Mouse (Mus musculus): ENCODE results near the gene Tmem63c. TPM values are rescaled to one million over a fixed set of nuclear protein-coding genes. Genes with fewer than 3 reads are reported as not detected.

Tmem63c gene
- polyA plus RNA-seq, 1 experiment from 2014 or later: 0.05 TPM

- WGBS: 63% methylated on average over 5 of the region's 5 CpGs
- Histone ChIP-seq H3K27ac (no peak overlapping the region), H3K9ac (no peak overlapping the region), H3K36me3 (no peaks in the 10 kb centered on the region), H3K4me2 (no peak overlapping the region), H3K4me1 (replicated peaks) (peaks cover 15% of the 10 kb centered on the region), H3K9me3 (replicated peaks) (no peaks in the 10 kb centered on the region), H3K27me3 (peaks cover 42% of the 10 kb centered on the region), H3K4me3 (no peak overlapping the region)
- ATAC-seq (replicated peaks; ENCODE audit: insufficient number of reproducible peaks, insufficient read depth, low FRiP score, low read depth): no peak
Measured at GRCm38 (mm10) chr12:87029251-87029976, 8.3 kb downstream of the Tmem63c start.

GRCm38 (mm10) chr12:87031163-87031763 is 10.1 kb downstream of the Tmem63c start:
- Histone ChIP-seq H3K4me1 (replicated peaks) (peaks cover 13% of the 10 kb centered on the region), H3K27me3 (peaks cover 29% of the 10 kb centered on the region), H3K9me3 (replicated peaks) (no peaks in the 10 kb centered on the region), H3K27ac (peak overlapping the region; percentile 31; the same call in 1 of the 2 replicates), H3K4me2 (no peak overlapping the region), H3K4me3 (no peak overlapping the region), H3K36me3 (no peaks in the 10 kb centered on the region), H3K9ac (no peak overlapping the region)
- 42% methylated on average over 5 of the region's 5 CpGs for WGBS
- no peak; the same call in 1 of the 2 replicates for ATAC-seq (replicated peaks; ENCODE audit: insufficient number of reproducible peaks, insufficient read depth, low FRiP score, low read depth)

- H3K36me3 ChIP-seq: no peaks in the 10 kb centered on the region
- H3K4me2 ChIP-seq: no peak overlapping the region
- peaks cover under 1% of the 10 kb centered on the region; the same call in 1 of the 2 replicates for H3K4me1 ChIP-seq (replicated peaks)
- no peak overlapping the region for H3K9ac ChIP-seq
- no peak overlapping the region for H3K4me3 ChIP-seq
- WGBS: 86% methylated on average over 7 of the region's 7 CpGs
- no peaks in the 10 kb centered on the region for H3K9me3 ChIP-seq (replicated peaks)
- no peak for ATAC-seq (replicated peaks; ENCODE audit: insufficient number of reproducible peaks, insufficient read depth, low FRiP score, low read depth)
- no peak overlapping the region for H3K27ac ChIP-seq
- no peaks in the 10 kb centered on the region; the same call in 1 of the 2 replicates for H3K27me3 ChIP-seq
Measured at GRCm38 (mm10) chr12:87036631-87037030, 15.5 kb downstream of the Tmem63c start.

GRCm38 (mm10) chr12:87040166-87040565 is 19.0 kb downstream of the Tmem63c start:
- Histone ChIP-seq H3K36me3 (no peaks in the 10 kb centered on the region), H3K4me3 (no peak overlapping the region), H3K9me3 (replicated peaks) (no peaks in the 10 kb centered on the region), H3K4me2 (no peak overlapping the region), H3K9ac (no peak overlapping the region), H3K27me3 (no peaks in the 10 kb centered on the region; the same call in 1 of the 2 replicates), H3K27ac (no peak overlapping the region), H3K4me1 (replicated peaks) (no peaks in the 10 kb centered on the region)
- ATAC-seq (replicated peaks; ENCODE audit: insufficient number of reproducible peaks, insufficient read depth, low FRiP score, low read depth): no peak
- 65% methylated on average over 4 of the region's 4 CpGs for WGBS

- Histone ChIP-seq H3K9ac (no peak overlapping the region), H3K4me2 (no peak overlapping the region), H3K4me3 (no peak overlapping the region), H3K36me3 (no peaks in the 10 kb centered on the region), H3K27me3 (no peaks in the 10 kb centered on the region; the same call in 1 of the 2 replicates), H3K27ac (no peak overlapping the region), H3K4me1 (replicated peaks) (no peaks in the 10 kb centered on the region), H3K9me3 (replicated peaks) (no peaks in the 10 kb centered on the region)
- 78% methylated on average over 7 of the region's 7 CpGs for WGBS
- no peak for ATAC-seq (replicated peaks; ENCODE audit: insufficient number of reproducible peaks, insufficient read depth, low FRiP score, low read depth)
Measured at GRCm38 (mm10) chr12:87040857-87041256, 19.7 kb downstream of the Tmem63c start.

- Histone ChIP-seq H3K4me3 (no peak overlapping the region), H3K4me2 (no peak overlapping the region), H3K4me1 (replicated peaks) (no peaks in the 10 kb centered on the region), H3K9ac (no peak overlapping the region), H3K27me3 (no peaks in the 10 kb centered on the region; the same call in 1 of the 2 replicates), H3K9me3 (replicated peaks) (no peaks in the 10 kb centered on the region), H3K27ac (no peak overlapping the region), H3K36me3 (no peaks in the 10 kb centered on the region)
- WGBS: 63% methylated on average over 2 of the region's 2 CpGs
- ATAC-seq (replicated peaks; ENCODE audit: insufficient number of reproducible peaks, insufficient read depth, low FRiP score, low read depth): no peak
Measured at GRCm38 (mm10) chr12:87042456-87042855, 21.3 kb downstream of the Tmem63c start.

GRCm38 (mm10) chr12:87043221-87043620 is 22.1 kb downstream of the Tmem63c start:
- Histone ChIP-seq H3K27me3 (no peaks in the 10 kb centered on the region; the same call in 1 of the 2 replicates), H3K4me3 (no peak overlapping the region), H3K4me2 (no peak overlapping the region), H3K27ac (no peak overlapping the region), H3K4me1 (replicated peaks) (no peaks in the 10 kb centered on the region), H3K36me3 (no peaks in the 10 kb centered on the region), H3K9ac (no peak overlapping the region), H3K9me3 (replicated peaks) (no peaks in the 10 kb centered on the region)
- WGBS: 65% methylated on average over 7 of the region's 7 CpGs
- ATAC-seq (replicated peaks; ENCODE audit: insufficient number of reproducible peaks, insufficient read depth, low FRiP score, low read depth): no peak

- Histone ChIP-seq H3K9ac (no peak overlapping the region), H3K4me2 (no peak overlapping the region), H3K36me3 (no peaks in the 10 kb centered on the region), H3K9me3 (replicated peaks) (no peaks in the 10 kb centered on the region), H3K27me3 (peaks cover 6% of the 10 kb centered on the region; the same call in 1 of the 2 replicates), H3K4me1 (replicated peaks) (no peaks in the 10 kb centered on the region), H3K4me3 (no peak overlapping the region), H3K27ac (no peak overlapping the region)
- 30% methylated on average over 5 of the region's 5 CpGs for WGBS
- no peak for ATAC-seq (replicated peaks; ENCODE audit: insufficient number of reproducible peaks, insufficient read depth, low FRiP score, low read depth)
Measured at GRCm38 (mm10) chr12:87044711-87045110, 23.6 kb downstream of the Tmem63c start.

GRCm38 (mm10) chr12:87047536-87047935 is 26.4 kb downstream of the Tmem63c start:
- Histone ChIP-seq H3K4me2 (no peak overlapping the region), H3K36me3 (no peaks in the 10 kb centered on the region), H3K9ac (no peak overlapping the region), H3K27me3 (peaks cover 10% of the 10 kb centered on the region; the same call in 1 of the 2 replicates), H3K27ac (no peak overlapping the region), H3K4me1 (replicated peaks) (no peaks in the 10 kb centered on the region), H3K4me3 (no peak overlapping the region), H3K9me3 (replicated peaks) (no peaks in the 10 kb centered on the region)
- ATAC-seq (replicated peaks; ENCODE audit: insufficient number of reproducible peaks, insufficient read depth, low FRiP score, low read depth): no peak
- 48% methylated on average over 3 of the region's 3 CpGs for WGBS

- H3K27me3 ChIP-seq: peaks cover 51% of the 10 kb centered on the region
- H3K4me2 ChIP-seq: no peak overlapping the region
- H3K4me1 ChIP-seq (replicated peaks): no peaks in the 10 kb centered on the region
- no peaks in the 10 kb centered on the region for H3K36me3 ChIP-seq
- no peak for ATAC-seq (replicated peaks; ENCODE audit: insufficient number of reproducible peaks, insufficient read depth, low FRiP score, low read depth)
- H3K9ac ChIP-seq: no peak overlapping the region
- no peaks in the 10 kb centered on the region for H3K9me3 ChIP-seq (replicated peaks)
- no peak overlapping the region for H3K27ac ChIP-seq
- no peak overlapping the region for H3K4me3 ChIP-seq
- 27% methylated on average over 15 of the region's 16 CpGs for WGBS
Measured at GRCm38 (mm10) chr12:87052661-87053321, 31.7 kb downstream of the Tmem63c start.

- ATAC-seq (replicated peaks; ENCODE audit: insufficient number of reproducible peaks, insufficient read depth, low FRiP score, low read depth): no peak
- H3K27me3 ChIP-seq: peaks cover 50% of the 10 kb centered on the region
- H3K9ac ChIP-seq: no peak overlapping the region
- H3K36me3 ChIP-seq: no peaks in the 10 kb centered on the region
- no peak overlapping the region for H3K4me3 ChIP-seq
- H3K4me2 ChIP-seq: no peak overlapping the region
- H3K27ac ChIP-seq: no peak overlapping the region
- 50% methylated on average over 7 of the region's 7 CpGs for WGBS
- no peaks in the 10 kb centered on the region for H3K9me3 ChIP-seq (replicated peaks)
- no peaks in the 10 kb centered on the region for H3K4me1 ChIP-seq (replicated peaks)
Measured at GRCm38 (mm10) chr12:87054873-87055272, 33.7 kb downstream of the Tmem63c start.

All from heart, embryonic 15.5 days (tissue).